ENCODE assay signal across 21 mouse cellular contexts in the genomic region with DNA sequence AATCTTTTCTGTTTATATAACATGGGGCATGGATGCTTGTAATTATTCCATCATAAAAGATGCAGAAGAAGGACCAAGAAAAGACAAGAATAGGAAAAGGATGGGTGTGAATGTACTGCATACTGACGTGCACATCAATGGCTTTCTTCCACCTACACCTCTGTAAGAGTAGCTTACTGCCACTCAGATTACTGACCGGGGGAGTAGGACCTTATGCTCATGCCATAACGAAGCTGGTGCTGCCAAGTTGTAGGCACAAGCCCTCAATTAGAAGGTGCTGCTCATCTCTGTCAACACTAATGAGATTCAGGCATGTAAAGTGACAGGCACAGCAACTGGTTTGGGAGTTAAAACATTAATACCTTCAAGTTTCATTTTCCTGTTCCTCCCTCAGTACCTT.
DNase-seq lines count a peak whose midpoint lies in the region; ATAC-seq lines count a peak whose summit lies in the region.
"Had no signal": no experiment of that assay in that cellular context is flagged by ENCODE, and none has a peak within 500 bp of the region (broad histone marks: within the 10 kb centered on the region; RNA-seq: fewer than 3 reads in every experiment).

No protein-coding gene starts in this region.

- H3K27me3 ChIP-seq in embryonic facial prominence, embryonic 12.5 days: no peaks in the 10 kb centered on the region
- H3K27me3 ChIP-seq in embryonic facial prominence, embryonic 10.5 days (replicated peaks; ENCODE audit: low read depth, poor library complexity, severe bottlenecking): no peaks in the 10 kb centered on the region
- H3K27me3 ChIP-seq: heart, embryonic 13.5 days had no signal

- peaks cover 5% of the 10 kb centered on the region; the same call in 1 of the 2 replicates for H3K4me1 ChIP-seq in embryonic facial prominence, embryonic 12.5 days
- peaks cover 20% of the 10 kb centered on the region for H3K4me1 ChIP-seq in embryonic facial prominence, embryonic 10.5 days
- H3K4me1 ChIP-seq: heart, embryonic 13.5 days had no signal

- H3K36me3 ChIP-seq in embryonic facial prominence, embryonic 12.5 days: no peaks in the 10 kb centered on the region
- H3K36me3 ChIP-seq in embryonic facial prominence, embryonic 10.5 days (replicated peaks): no peaks in the 10 kb centered on the region
- H3K36me3 ChIP-seq: G1E; heart, embryonic 13.5 days had no signal

- intact Hi-C loops in left cerebral cortex, postnatal 36 days (cut with DNase I): no loop called here
- intact Hi-C loops in left cerebral cortex, postnatal 14 days (cut with DNase I): no loop called here

- no peak overlapping the region for H3K9ac ChIP-seq in embryonic facial prominence, embryonic 12.5 days
- H3K9ac ChIP-seq: forebrain, postnatal 0 days; heart, embryonic 13.5 days had no signal

- no peak overlapping the region for H3K4me2 ChIP-seq in embryonic facial prominence, embryonic 12.5 days (replicated peaks)
- H3K4me2 ChIP-seq: heart, embryonic 13.5 days had no signal

- ATAC-seq in embryonic facial prominence, embryonic 12.5 days (ENCODE audit: insufficient number of reproducible peaks, insufficient read depth, low FRiP score, low TSS enrichment): peak; percentile 10; the same call in 1 of the 2 replicates
- ATAC-seq: CD4-positive, CD25-positive, alpha-beta regulatory T cell, adult 4 months; forebrain, postnatal 0 days; hindbrain, postnatal 0 days had no signal

- H3K4me3 ChIP-seq in embryonic facial prominence, embryonic 12.5 days: no peak overlapping the region
- H3K4me3 ChIP-seq in embryonic facial prominence, embryonic 10.5 days: no peak overlapping the region
- H3K4me3 ChIP-seq: heart, embryonic 13.5 days had no signal

- 56% methylated on average over 3 of the region's 3 CpGs for WGBS in embryonic facial prominence, embryonic 12.5 days
- WGBS in embryonic facial prominence, embryonic 10.5 days: 72% methylated on average over 3 of the region's 3 CpGs

- H3K9me3 ChIP-seq in embryonic facial prominence, embryonic 12.5 days: no peaks in the 10 kb centered on the region
- H3K9me3 ChIP-seq in embryonic facial prominence, embryonic 10.5 days: no peaks in the 10 kb centered on the region
- H3K9me3 ChIP-seq: G1E; heart, embryonic 13.5 days had no signal

- no peak for DNase-seq in embryonic facial prominence, embryonic 10.5 days (ENCODE audit: low spot score)
- DNase-seq in frontal cortex, postnatal 36 days (ENCODE audit: low spot score in 2 of 2): peak; percentile 9 to 36
- DNase-seq in frontal cortex, postnatal 14 days (ENCODE audit: low spot score in 2 of 2): no peak
- DNase-seq in left cerebral cortex, postnatal 36 days (ENCODE audit: low spot score in 2 of 2): peak; percentile 5 to 7
- no peak for DNase-seq in left cerebral cortex, postnatal 14 days (ENCODE audit: low spot score in 2 of 2)
- DNase-seq in retina, embryonic 14.5 days (ENCODE audit: low spot score): peak; percentile 11
- no peak for DNase-seq in embryo, embryonic 9.5 days (ENCODE audit: extremely low spot score)
- DNase-seq: adrenal gland, postnatal 10 days; B cell, adult 2 months; cerebellum, adult 18-20 months; cerebellum, adult 9-11 months; cerebellum, postnatal 36 days; forebrain, postnatal 0 days; gastrocnemius, postnatal 36 days; heart, adult 11 months; heart, postnatal 36 days had no signal

- H3K27ac ChIP-seq in embryonic facial prominence, embryonic 12.5 days: no peak overlapping the region
- H3K27ac ChIP-seq in embryonic facial prominence, embryonic 10.5 days (replicated peaks): no peak overlapping the region
- H3K27ac ChIP-seq: heart, embryonic 13.5 days; hindbrain, postnatal 0 days had no signal

Comparison
In these comparisons a context has a peak if more than half of its experiments do, and no peak if none do; other contexts are left out.
1. DNase-seq: peak in frontal cortex, postnatal 36 days (2 of 2), left cerebral cortex, postnatal 36 days (2 of 2) and retina, embryonic 14.5 days (single experiment); none in embryonic facial prominence, embryonic 10.5 days (single experiment), frontal cortex, postnatal 14 days (0 of 2), left cerebral cortex, postnatal 14 days (0 of 2) and embryo, embryonic 9.5 days (single experiment).